Mouse (Mus musculus) adrenal gland, postnatal 4 days (tissue): Measurements from ENCODE around the gene Tnpo2. TPM values are rescaled to one million over a fixed set of nuclear protein-coding genes. Genes with fewer than 3 reads are reported as not detected.
"Not testable (repeated sequence)": the region's sequence is repeated elsewhere in the genome, so short reads cannot be mapped to it uniquely, and the experiment has no call there.

Experiments
- DNase-seq, 2 experiments: peaks; one replicate each; pipeline ENCODE4 v3.0.0; 2021 to 2022; ENCODE audit warnings: low spot score in 2 of 2, mixed read lengths in 2 of 2
- total RNA-seq, 2 experiments: library from RNA; stranded (reverse); gene quantifications; 2 replicates each; pipeline ENCODE4 v1.2.3; 2021

Gene Tnpo2
- total RNA-seq, 2 experiments from 2014 or later = 70.8 to 86.8 TPM

GRCm38 (mm10) chr8:85071514-85072281 is 35.0 kb downstream of the Tnpo2 start, which contains the start of gene Dhps:
Gene Dhps, plus strand, starts transcription at chr8:85071757.
- DNase-seq = peak; percentile 73 to 83

GRCm38 (mm10) chr8:85072364-85072929 is 35.7 kb downstream of the Tnpo2 start:
- no peak for DNase-seq

- no peak for DNase-seq
Observed at GRCm38 (mm10) chr8:85073041-85073612, 36.4 kb downstream of the Tnpo2 start.

- no peak for DNase-seq
Observed at GRCm38 (mm10) chr8:85074167-85074566, 37.5 kb downstream of the Tnpo2 start.

GRCm38 (mm10) chr8:85074617-85075016 is 37.9 kb downstream of the Tnpo2 start:
- DNase-seq = no peak

- DNase-seq = no peak
Observed at GRCm38 (mm10) chr8:85076001-85076400, 39.3 kb downstream of the Tnpo2 start.

GRCm38 (mm10) chr8:85076993-85077392 is 40.3 kb downstream of the Tnpo2 start:
- peak in 1 of 2 experiments; percentile 59 for DNase-seq

- no peak for DNase-seq
Observed at GRCm38 (mm10) chr8:85080214-85080531, 43.5 kb downstream of the Tnpo2 start.

GRCm38 (mm10) chr8:85080532-85081215 is 44.0 kb downstream of the Tnpo2 start, which contains the start of gene Wdr83os:
Gene Wdr83os, plus strand, starts transcription at chr8:85080740.
- DNase-seq = peak in 1 of 2 experiments; percentile 37

GRCm38 (mm10) chr8:85081216-85081555 is 44.5 kb downstream of the Tnpo2 start, which contains the start of gene Wdr83:
Gene Wdr83, minus strand, starts transcription at chr8:85081306.
- DNase-seq = no peak

GRCm38 (mm10) chr8:85082169-85082568 is 45.5 kb downstream of the Tnpo2 start:
- DNase-seq = not testable (repeated sequence)

GRCm38 (mm10) chr8:85083108-85083813 is 46.5 kb downstream of the Tnpo2 start, which contains the start of gene Man2b1:
Gene Man2b1, plus strand, starts transcription at chr8:85083270.
- DNase-seq = peak; percentile 63 to 84

- DNase-seq = no peak
Observed at GRCm38 (mm10) chr8:85084633-85085032, 47.9 kb downstream of the Tnpo2 start.

GRCm38 (mm10) chr8:85086238-85086637 is 49.5 kb downstream of the Tnpo2 start:
- no peak for DNase-seq

GRCm38 (mm10) chr8:85088771-85089170 is 52.1 kb downstream of the Tnpo2 start:
- DNase-seq = no peak

GRCm38 (mm10) chr8:85090856-85091255 is 54.1 kb downstream of the Tnpo2 start:
- DNase-seq = no peak

GRCm38 (mm10) chr8:85091526-85092090 is 54.9 kb downstream of the Tnpo2 start:
- DNase-seq = no peak

- no peak for DNase-seq
Observed at GRCm38 (mm10) chr8:85095051-85095450, 58.3 kb downstream of the Tnpo2 start.

GRCm38 (mm10) chr8:85095566-85095965 is 58.9 kb downstream of the Tnpo2 start:
- no peak for DNase-seq

GRCm38 (mm10) chr8:85096196-85096595 is 59.5 kb downstream of the Tnpo2 start:
- no peak for DNase-seq

- DNase-seq = no peak
Observed at GRCm38 (mm10) chr8:85096850-85097249, 60.1 kb downstream of the Tnpo2 start.
